ENCODE assay signal across 25 mouse cellular contexts in the genomic region with DNA sequence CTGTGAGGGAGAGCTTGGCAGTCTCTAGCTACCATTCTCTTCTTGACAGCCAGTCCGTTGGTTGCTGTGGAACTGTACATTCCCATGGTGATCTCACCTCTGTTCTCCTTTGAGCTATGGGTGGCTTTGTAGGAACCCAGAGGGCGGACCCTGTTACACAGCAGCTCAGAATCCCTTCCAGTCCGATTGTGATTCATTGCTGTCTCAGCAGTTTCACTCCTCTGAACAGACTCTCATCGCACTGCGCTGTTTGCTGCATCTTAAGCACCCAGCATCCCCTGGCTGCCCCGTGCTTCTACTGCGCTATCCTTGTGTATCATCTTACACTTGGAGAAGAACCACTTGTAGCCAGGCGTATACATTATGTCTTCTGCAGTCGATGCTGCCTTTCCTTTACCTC. TPM values are rescaled to one million over a fixed set of nuclear protein-coding genes. Genes with fewer than 3 reads are reported as not detected.
A peak's percentile ranks its signal among the peaks of the same experiment; 100 is the strongest.
DNase-seq lines count a peak whose midpoint lies in the region; ATAC-seq and TF ChIP-seq lines count a peak whose summit lies in the region.
"Had no signal": no experiment of that assay in that cellular context is flagged by ENCODE, and none has a peak within 500 bp of the region (broad histone marks: within the 10 kb centered on the region; RNA-seq: fewer than 3 reads in every experiment).

No protein-coding gene starts in this region.

- no peak for TF ChIP-seq CTCF in midbrain, postnatal 0 days (IDR thresholded peaks at IDR 0.05)

- no peaks in the 10 kb centered on the region for H3K36me3 ChIP-seq in hindbrain, embryonic 15.5 days
- H3K36me3 ChIP-seq in hindbrain, embryonic 13.5 days = 0 out of 2 replicates have a peak, but pooled peaks cover 4% of the 10 kb centered on the region
- H3K36me3 ChIP-seq in midbrain, postnatal 0 days (ENCODE audit: insufficient read depth, low read length) = peaks cover 2% of the 10 kb centered on the region; the same call in 1 of the 2 replicates
- 0 out of 2 replicates have a peak, but pooled peaks cover 3% of the 10 kb centered on the region for H3K36me3 ChIP-seq in midbrain, embryonic 16.5 days (ENCODE audit: control insufficient read depth, insufficient read depth, low read length)
- H3K36me3 ChIP-seq: embryonic facial prominence, embryonic 15.5 days; forebrain, embryonic 15.5 days; G1E; heart, embryonic 10.5 days; intestine, embryonic 15.5 days had no signal

- DNase-seq in midbrain, postnatal 0 days (ENCODE audit: low spot score) = peak; percentile 31
- peak; percentile 19 for DNase-seq in ZHBTc4 (ENCODE audit: low read depth, low spot score)
- DNase-seq in layer of hippocampus, postnatal 25 days (ENCODE audit: extremely low spot score in 1 of 2, low spot score in 1 of 2) = no peak
- no peak for DNase-seq in cerebellum, postnatal 4 days (ENCODE audit: low spot score in 2 of 2)
- DNase-seq: adrenal gland, postnatal 14 days; cerebellum, adult 2 months; cerebellum, postnatal 10 days; embryo, embryonic 11 days; gastrocnemius, adult 2 months; gastrocnemius, postnatal 25 days; heart, postnatal 10 days; heart, postnatal 4 days; kidney, adult 18-20 months had no signal

- peaks cover 9% of the 10 kb centered on the region for H3K4me1 ChIP-seq in hindbrain, embryonic 15.5 days (replicated peaks)
- peaks cover 7% of the 10 kb centered on the region; the same call in 1 of the 2 replicates for H3K4me1 ChIP-seq in hindbrain, embryonic 13.5 days (replicated peaks)
- H3K4me1 ChIP-seq in midbrain, postnatal 0 days (ENCODE audit: insufficient read depth, low read length) = no peaks in the 10 kb centered on the region
- no peaks in the 10 kb centered on the region for H3K4me1 ChIP-seq in midbrain, embryonic 16.5 days (ENCODE audit: control insufficient read depth, insufficient read depth, low read length)
- H3K4me1 ChIP-seq: forebrain, embryonic 15.5 days; heart, embryonic 10.5 days; intestine, embryonic 15.5 days had no signal

- H3K27ac ChIP-seq in hindbrain, embryonic 15.5 days (replicated peaks) = no peak overlapping the region
- H3K27ac ChIP-seq in hindbrain, embryonic 13.5 days = no peak overlapping the region
- no peak overlapping the region for H3K27ac ChIP-seq in midbrain, postnatal 0 days (ENCODE audit: low read depth, low read length)
- H3K27ac ChIP-seq in midbrain, embryonic 16.5 days (ENCODE audit: low read length) = no peak overlapping the region
- H3K27ac ChIP-seq: embryonic facial prominence, embryonic 15.5 days; forebrain, embryonic 15.5 days; gastrocnemius, adult 2 months; heart, embryonic 10.5 days; intestine, embryonic 15.5 days had no signal

- H3K4me2 ChIP-seq in hindbrain, embryonic 15.5 days = no peak overlapping the region
- no peak overlapping the region for H3K4me2 ChIP-seq in hindbrain, embryonic 13.5 days
- no peak overlapping the region for H3K4me2 ChIP-seq in midbrain, postnatal 0 days (ENCODE audit: low read depth, low read length, poor library complexity, severe bottlenecking)
- no peak overlapping the region for H3K4me2 ChIP-seq in midbrain, embryonic 16.5 days (ENCODE audit: low read length)
- H3K4me2 ChIP-seq: embryonic facial prominence, embryonic 15.5 days; forebrain, embryonic 15.5 days; intestine, embryonic 15.5 days had no signal

- no peaks in the 10 kb centered on the region for H3K9me3 ChIP-seq in hindbrain, embryonic 15.5 days
- H3K9me3 ChIP-seq in hindbrain, embryonic 13.5 days = no peaks in the 10 kb centered on the region
- no peaks in the 10 kb centered on the region for H3K9me3 ChIP-seq in midbrain, postnatal 0 days (ENCODE audit: low read length)
- no peaks in the 10 kb centered on the region for H3K9me3 ChIP-seq in midbrain, embryonic 16.5 days (replicated peaks; ENCODE audit: control insufficient read depth, low read length, poor library complexity, severe bottlenecking)
- H3K9me3 ChIP-seq: embryonic facial prominence, embryonic 15.5 days; forebrain, embryonic 15.5 days; heart, embryonic 10.5 days; intestine, embryonic 15.5 days had no signal

- H3K27me3 ChIP-seq in hindbrain, embryonic 15.5 days = no peaks in the 10 kb centered on the region
- no peaks in the 10 kb centered on the region for H3K27me3 ChIP-seq in hindbrain, embryonic 13.5 days
- no peaks in the 10 kb centered on the region for H3K27me3 ChIP-seq in midbrain, postnatal 0 days (ENCODE audit: insufficient read depth, low read length)
- H3K27me3 ChIP-seq in midbrain, embryonic 16.5 days (ENCODE audit: control insufficient read depth, insufficient read depth, low read depth, low read length) = no peaks in the 10 kb centered on the region
- H3K27me3 ChIP-seq: embryonic facial prominence, embryonic 15.5 days; forebrain, embryonic 15.5 days; intestine, embryonic 15.5 days had no signal

- 75% methylated on average over 9 of the region's 9 CpGs for whole genome bisulfite sequencing in hindbrain, embryonic 15.5 days
- WGBS in hindbrain, embryonic 13.5 days = 72% methylated on average over 9 of the region's 9 CpGs
- WGBS in midbrain, postnatal 0 days = 79% methylated on average over 9 of the region's 9 CpGs
- 81% methylated on average over 9 of the region's 9 CpGs for WGBS in midbrain, embryonic 16.5 days

- no peak overlapping the region for H3K4me3 ChIP-seq in hindbrain, embryonic 15.5 days
- H3K4me3 ChIP-seq in hindbrain, embryonic 13.5 days = no peak overlapping the region
- no peak overlapping the region for H3K4me3 ChIP-seq in midbrain, postnatal 0 days (ENCODE audit: low read depth, low read length)
- no peak overlapping the region for H3K4me3 ChIP-seq in midbrain, embryonic 16.5 days (ENCODE audit: low read depth, low read length)
- H3K4me3 ChIP-seq: embryonic facial prominence, embryonic 15.5 days; erythroblast, embryonic 14.5 days; forebrain, embryonic 15.5 days; gastrocnemius, adult 2 months; heart, embryonic 10.5 days; intestine, embryonic 15.5 days had no signal

- peak; percentile 61; the same call in 1 of the 2 replicates for ATAC-seq in hindbrain, embryonic 15.5 days (ENCODE audit: low FRiP score, low read depth)
- no peak for ATAC-seq in hindbrain, embryonic 13.5 days (ENCODE audit: low FRiP score)
- no peak for ATAC-seq in midbrain, postnatal 0 days (ENCODE audit: low FRiP score)
- no peak for ATAC-seq in midbrain, embryonic 16.5 days
- ATAC-seq: activated CD4-positive, CD25-positive, alpha-beta regulatory T cell, adult 4 months; forebrain, embryonic 15.5 days; intestine, embryonic 15.5 days had no signal

- H3K9ac ChIP-seq in hindbrain, embryonic 15.5 days = no peak overlapping the region
- H3K9ac ChIP-seq in hindbrain, embryonic 13.5 days = no peak overlapping the region
- H3K9ac ChIP-seq in midbrain, postnatal 0 days (replicated peaks; ENCODE audit: low read length, poor library complexity, severe bottlenecking) = no peak overlapping the region
- H3K9ac ChIP-seq in midbrain, embryonic 16.5 days (ENCODE audit: low read depth, low read length) = no peak overlapping the region
- H3K9ac ChIP-seq: embryonic facial prominence, embryonic 15.5 days; forebrain, embryonic 15.5 days; intestine, embryonic 15.5 days had no signal

RNA-seq across cellular contexts. Expression of a gene that starts 1.6 kb away (rescaled TPM):
- polyA plus RNA-seq in hindbrain, embryonic 15.5 days (2015; fragmentation: Nextera tagmentation; extraction: Ambion mirVana) = 0.30 and 0.43 TPM in 2 replicates
- polyA plus RNA-seq in hindbrain, embryonic 13.5 days (2015; fragmentation: Nextera tagmentation; extraction: Ambion mirVana) = 0.26 and 0.27 TPM in 2 replicates
- total RNA-seq in midbrain, postnatal 0 days (2014; rRNA removed) = 1.7 and 3.9 TPM in 2 replicates
- 0.26 and 0.45 TPM in 2 replicates for polyA plus RNA-seq in midbrain, postnatal 0 days (2015; fragmentation: Nextera tagmentation; extraction: Ambion mirVana)
- polyA plus RNA-seq in midbrain, embryonic 16.5 days (2015; fragmentation: Nextera tagmentation; extraction: Ambion mirVana) = 0.19 TPM in 1 of 2 replicates, not detected in the other
- 1 to 10 TPM in 1 of 2 experiments, under 1 TPM in 1; 0.54 to 1.1 TPM for total RNA-seq in layer of hippocampus, postnatal 25 days (2021)
- total RNA-seq: adrenal gland, postnatal 14 days; G1E; gastrocnemius, adult 2 months; gastrocnemius, postnatal 25 days; heart, postnatal 10 days had no signal
- polyA plus RNA-seq: activated CD4-positive, CD25-positive, alpha-beta regulatory T cell, adult 4 months; embryonic facial prominence, embryonic 11.5 days; erythroblast, embryonic 14.5 days; forebrain, embryonic 11.5 days; G1E; intestine, embryonic 15.5 days had no signal

RNA-seq across cellular contexts. Expression of a gene that starts 44.5 kb away (rescaled TPM):
- polyA plus RNA-seq in hindbrain, embryonic 15.5 days (2015; fragmentation: Nextera tagmentation; extraction: Ambion mirVana) = 9.9 and 11.4 TPM in 2 replicates
- 7.5 and 11.3 TPM in 2 replicates for polyA plus RNA-seq in hindbrain, embryonic 13.5 days (2015; fragmentation: Nextera tagmentation; extraction: Ambion mirVana)
- 5.0 and 6.2 TPM in 2 replicates for total RNA-seq in midbrain, postnatal 0 days (2014; rRNA removed)
- polyA plus RNA-seq in midbrain, postnatal 0 days (2015; fragmentation: Nextera tagmentation; extraction: Ambion mirVana) = 8.9 and 11.2 TPM in 2 replicates
- polyA plus RNA-seq in midbrain, embryonic 16.5 days (2015; fragmentation: Nextera tagmentation; extraction: Ambion mirVana) = 8.5 and 10.4 TPM in 2 replicates
- total RNA-seq in layer of hippocampus, postnatal 25 days (2021) = 10 to 100 TPM in 1 of 2 experiments, 1 to 10 TPM in 1; 9.7 to 12.3 TPM
- polyA plus RNA-seq: G1E had no signal

Comparison
In these comparisons a context has a peak if more than half of its experiments do, and no peak if none do; other contexts are left out.
1. DNase-seq: peak in midbrain, postnatal 0 days (single experiment) and ZHBTc4 (single experiment); none in layer of hippocampus, postnatal 25 days (0 of 2) and cerebellum, postnatal 4 days (0 of 2).